Mouse (Mus musculus) CD4-positive, CD25-positive, alpha-beta regulatory T cell, adult 4 months (primary cell): Measurements from ENCODE around the gene Rab6b. TPM values are rescaled to one million over a fixed set of nuclear protein-coding genes. Genes with fewer than 3 reads are reported as not detected.

Experiments used
- ATAC-seq: one replicate; pipeline ENCODE4 v1.8.0; 2017
- polyA plus RNA-seq, 2 experiments: library from polyadenylated mRNA; unstranded; fragments of 100-300 nt; shearing (Covaris generic); gene quantifications; one replicate each; pipeline ENCODE4 v1.2.1; 2017

The Rab6b gene
- polyA plus RNA-seq, 2 experiments from 2014 or later, result 9.8 to 13.3 TPM

DNA sequence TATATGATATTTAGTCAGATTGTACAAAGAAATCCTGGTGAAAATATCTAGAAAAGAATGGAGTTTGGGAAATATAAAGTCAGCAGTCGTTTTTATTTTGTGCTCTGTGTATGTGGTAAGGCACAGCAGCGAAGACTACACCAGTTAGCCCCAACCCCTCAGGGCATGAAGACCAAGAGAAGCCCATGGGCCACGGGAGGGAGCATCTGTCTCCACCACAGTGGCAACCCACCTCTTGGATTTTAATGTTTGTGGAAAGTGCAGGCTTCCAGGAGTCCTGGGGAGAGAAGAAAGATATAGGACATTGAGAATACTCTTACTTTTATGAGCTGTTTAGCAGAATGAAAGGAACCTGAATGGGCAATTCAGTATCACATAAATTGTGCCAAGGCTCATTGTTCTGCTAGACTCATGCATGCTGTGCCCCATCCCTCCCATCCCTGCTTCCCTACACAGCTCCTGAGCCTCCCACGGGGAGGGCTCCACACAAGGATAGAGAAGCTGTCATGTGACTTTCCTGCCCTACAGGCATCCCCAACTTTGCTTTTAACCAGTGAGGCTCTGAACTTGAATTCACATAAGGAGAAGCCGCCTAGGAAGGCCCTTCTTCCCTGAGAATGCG is 97.3 kb downstream of the Rab6b start:
- ATAC-seq, result no peak

GRCm38 (mm10) chr9:103212654-103213420 is 101.2 kb downstream of the Rab6b start:
- ATAC-seq, result no peak

- no peak for ATAC-seq
Observed at GRCm38 (mm10) chr9:103213631-103214030, 102.0 kb downstream of the Rab6b start.

DNA sequence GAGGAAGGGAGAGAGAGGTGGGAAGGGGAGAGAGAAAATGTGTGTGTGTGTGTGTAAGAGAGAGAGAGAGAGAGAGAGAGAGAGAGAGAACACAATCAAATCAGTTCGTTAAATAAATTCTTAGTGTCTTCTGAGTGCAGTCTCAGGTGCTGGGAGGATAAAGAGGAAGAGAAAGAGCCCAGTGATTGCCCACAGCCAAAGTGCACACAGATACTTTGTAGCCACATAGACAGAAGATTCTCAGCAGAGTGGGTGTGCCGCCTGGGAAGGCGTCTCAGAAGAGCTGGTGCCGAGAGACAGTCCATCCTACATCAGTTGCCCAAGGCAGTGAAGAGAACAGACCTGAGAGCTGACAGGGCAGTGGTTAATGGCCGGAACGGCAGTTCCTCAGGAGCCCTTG is 102.7 kb downstream of the Rab6b start:
- ATAC-seq, result no peak

DNA sequence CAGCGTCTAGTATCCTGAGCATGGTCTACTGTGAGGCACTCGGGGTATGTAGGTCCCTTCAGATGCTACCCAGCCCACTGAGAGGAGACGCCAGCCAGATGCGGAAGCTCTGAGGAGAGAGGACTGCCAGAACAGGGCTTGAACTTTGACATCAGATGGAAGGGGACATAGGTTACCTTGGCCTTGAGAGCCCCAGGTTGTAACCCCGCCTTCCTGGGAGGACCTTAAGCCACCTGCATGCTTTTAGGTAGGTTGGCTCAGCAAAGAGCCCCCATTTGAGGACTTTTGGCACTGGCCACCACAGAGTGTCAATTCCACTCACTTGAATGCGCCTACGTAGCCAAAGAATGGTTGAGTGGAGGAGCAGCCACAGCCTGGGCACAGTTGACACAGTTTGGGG is 113.1 kb downstream of the Rab6b start:
- ATAC-seq, result no peak

GRCm38 (mm10) chr9:103225464-103225863 is 113.9 kb downstream of the Rab6b start:
- ATAC-seq, result peak; percentile 60

DNA sequence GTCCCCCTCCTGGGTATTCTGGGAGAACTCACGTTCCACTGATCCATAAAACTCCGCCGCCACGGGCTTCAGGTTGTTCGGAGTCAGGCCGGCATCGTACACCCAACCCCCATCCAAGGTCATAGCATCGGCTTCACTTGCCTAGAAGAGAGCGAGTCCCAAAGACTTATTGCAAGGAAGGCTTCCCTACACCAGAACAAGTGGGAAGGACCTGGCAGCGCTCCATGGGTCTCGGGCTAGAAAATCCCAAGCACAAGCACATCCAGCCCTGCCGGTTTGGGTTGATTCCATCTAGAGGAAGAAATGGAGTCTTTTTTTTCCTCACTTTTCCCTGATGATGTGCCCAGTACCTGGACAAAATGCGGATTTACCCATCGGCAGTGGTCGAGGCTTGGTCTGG is 115.2 kb downstream of the Rab6b start:
- ATAC-seq, result no peak

GRCm38 (mm10) chr9:103227760-103228159 is 116.2 kb downstream of the Rab6b start:
- no peak for ATAC-seq

DNA sequence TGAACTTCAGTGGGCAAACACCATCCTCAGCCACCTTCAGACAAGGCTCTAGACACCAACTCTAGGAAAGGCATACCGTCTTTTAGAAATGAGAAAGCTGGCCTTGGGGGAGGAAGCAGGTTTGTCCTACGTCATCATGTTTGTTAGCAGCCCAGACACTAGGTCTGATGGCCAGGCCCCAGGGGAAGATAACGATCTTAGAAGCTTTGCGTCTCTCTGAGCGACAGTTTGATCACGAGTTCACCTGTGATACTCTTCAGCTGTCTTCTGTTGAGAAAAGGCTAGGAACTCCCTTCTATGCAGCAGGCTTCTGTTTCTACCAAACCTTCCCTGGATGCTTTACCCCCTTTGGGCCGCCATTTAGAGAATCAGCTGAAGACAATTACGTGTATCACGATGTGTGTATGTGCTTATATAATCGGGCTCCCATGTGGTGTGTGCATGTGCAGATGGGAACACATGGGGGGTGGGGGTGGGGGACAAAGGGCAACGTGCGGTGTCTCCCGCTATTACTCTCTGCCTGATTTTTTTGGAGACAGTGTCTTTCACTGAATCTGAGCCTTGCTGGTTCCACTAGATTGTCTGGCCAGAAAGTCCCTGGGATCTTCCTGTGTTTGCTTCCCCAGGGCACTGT is 116.9 kb downstream of the Rab6b start:
- ATAC-seq, result no peak

- no peak for ATAC-seq
Observed at GRCm38 (mm10) chr9:103229037-103229867, 117.7 kb downstream of the Rab6b start.

- ATAC-seq, result no peak
Observed at GRCm38 (mm10) chr9:103230151-103230951, 118.8 kb downstream of the Rab6b start, which contains the start of the genes Gm20425 and Trf. Gene Gm20425 (minus strand): TSS chr9:103230307. Gene Trf (minus strand): TSS chr9:103230444.

DNA sequence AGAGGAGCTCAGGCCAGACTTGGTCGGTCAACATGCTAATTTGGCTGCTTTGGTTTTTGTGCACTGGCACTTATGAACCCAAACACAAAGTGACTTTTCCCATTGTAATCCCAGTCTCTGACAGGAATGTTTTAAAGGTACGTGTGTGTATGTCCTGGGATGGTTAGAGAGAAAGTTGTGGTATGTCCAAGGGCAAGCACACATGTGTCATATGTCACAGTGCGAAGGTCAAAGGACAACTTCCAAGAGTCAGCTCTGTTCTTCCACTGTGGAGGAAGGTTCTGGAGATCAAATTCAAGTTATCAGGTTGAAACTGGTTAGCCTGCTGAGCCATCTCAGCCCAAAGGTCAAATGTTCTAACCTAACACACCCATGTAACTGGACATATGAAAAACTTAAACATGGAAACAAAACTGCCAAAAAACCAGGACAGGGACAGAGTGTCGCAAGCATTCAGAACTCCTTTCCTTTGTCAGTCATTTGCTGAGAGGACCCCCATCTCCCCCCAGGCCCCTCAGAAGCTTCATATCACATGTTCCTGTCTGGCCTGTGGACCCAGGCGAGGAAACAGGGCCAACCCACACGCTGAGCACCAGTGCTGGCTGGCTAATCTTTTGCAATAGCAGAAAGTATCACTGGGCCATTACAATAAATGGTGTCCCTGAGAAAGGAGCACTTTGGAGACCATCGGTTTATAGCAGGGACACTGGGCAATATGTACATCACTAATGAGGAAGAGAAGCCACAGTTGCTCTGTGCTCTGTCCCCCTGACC is 120.8 kb downstream of the Rab6b start:
- no peak for ATAC-seq

- no peak for ATAC-seq
Observed at GRCm38 (mm10) chr9:103233006-103233395, 121.4 kb downstream of the Rab6b start.

- no peak for ATAC-seq
Observed at GRCm38 (mm10) chr9:103234059-103234458, 122.5 kb downstream of the Rab6b start.

GRCm38 (mm10) chr9:103234565-103235165 is 123.1 kb downstream of the Rab6b start:
- ATAC-seq, result no peak

Other genes with a start within 250 kb of the Rab6b start
- under 1 TPM; 0.47 to 0.63 TPM for gene Slco2a1, start 123.1 kb upstream of the Rab6b start, polyA plus RNA-seq
- 10 to 100 TPM; 33.7 to 43.1 TPM for gene Srprb, start 90.3 kb downstream of the Rab6b start, polyA plus RNA-seq
- 1 to 10 TPM; 1.5 to 4.2 TPM for gene Gm20425, start 118.5 kb downstream of the Rab6b start, polyA plus RNA-seq
- gene Trf, start 118.7 kb downstream of the Rab6b start, polyA plus RNA-seq, result 1 to 10 TPM; 3.0 to 5.8 TPM
- gene 1300017J02Rik, start 193.3 kb downstream of the Rab6b start, polyA plus RNA-seq, result not detected
- gene Topbp1, start 193.4 kb downstream of the Rab6b start, polyA plus RNA-seq, result 10 to 100 TPM; 25.0 to 27.5 TPM